Mouse (Mus musculus): ENCODE data around the gene Apon.
"Not testable (repeated sequence)": the region's sequence is repeated elsewhere in the genome, so short reads cannot be mapped to it uniquely, and the experiment has no call there.

The Apon gene

GRCm38 (mm10) chr10:128278158-128278557 is 24.3 kb downstream of the Apon start:
- no peak for DNase-seq

- DNase-seq: no peak
These were observed 27.0 kb downstream of the Apon start for GRCm38 (mm10) chr10:128280943-128281342.

GRCm38 (mm10) chr10:128281682-128282081 is 27.8 kb downstream of the Apon start:
- no peak for DNase-seq

GRCm38 (mm10) chr10:128282886-128283450 is 29.1 kb downstream of the Apon start:
- DNase-seq: no peak

- peak; percentile 86 for DNase-seq
These were observed 30.0 kb downstream of the Apon start for GRCm38 (mm10) chr10:128283604-128284579.

GRCm38 (mm10) chr10:128290594-128290993 is 36.7 kb downstream of the Apon start:
- DNase-seq: not testable (repeated sequence)

GRCm38 (mm10) chr10:128296370-128297090 is 42.6 kb downstream of the Apon start:
- DNase-seq: no peak

- no peak for DNase-seq
These were observed 43.3 kb downstream of the Apon start for GRCm38 (mm10) chr10:128297221-128297620.

GRCm38 (mm10) chr10:128297622-128298021 is 43.7 kb downstream of the Apon start:
- peak; percentile 53 for DNase-seq

GRCm38 (mm10) chr10:128298243-128298642 is 44.3 kb downstream of the Apon start:
- no peak for DNase-seq

GRCm38 (mm10) chr10:128298702-128299171 is 44.8 kb downstream of the Apon start, which contains the start of gene Il23a:
Il23a (minus strand) TSS chr10:128298752.
- no peak for DNase-seq

- DNase-seq: no peak
These were observed 48.5 kb downstream of the Apon start for GRCm38 (mm10) chr10:128302357-128302756.

- no peak for DNase-seq
These were observed 48.9 kb downstream of the Apon start for GRCm38 (mm10) chr10:128302785-128303125.

- peak; percentile 99 for DNase-seq
These were observed 49.5 kb downstream of the Apon start, which contains the start of gene Pan2 for GRCm38 (mm10) chr10:128303126-128304021. Pan2 (plus strand) TSS chr10:128303335.
